Mouse (Mus musculus) hindbrain, embryonic 14.5 days (tissue): ENCODE results near the gene Osmr. TPM values are rescaled to one million over a fixed set of nuclear protein-coding genes. Genes with fewer than 3 reads are reported as not detected.

Experiments used
- ATAC-seq: fragments of 200-750 bp; cut with Nextera tagmentation; 2 replicates; pipeline ENCODE4 v1.8.0; 2017; ENCODE audit warnings: moderate number of reproducible peaks, mild to moderate bottlenecking, moderate TSS enrichment, moderate library complexity; ENCODE audit not compliant: low FRiP score
- DNase-seq: peaks from one replicate; pipeline ENCODE4 v3.0.0-alpha.2; 2015; ENCODE audit warnings: low spot score
- H3K27ac ChIP-seq: fragments of 300-500 bp; sonication (generic); 2 replicates; pipeline ENCODE4 v1.5.1; 2014; ENCODE audit warnings: mild to moderate bottlenecking, moderate library complexity
- H3K27me3 ChIP-seq: fragments of 300-500 bp; sonication (generic); 2 replicates; pipeline ENCODE4 v1.6.1; 2014; ENCODE audit warnings: mild to moderate bottlenecking, low read length, mixed read lengths; ENCODE audit not compliant: control insufficient read depth, insufficient read depth
- H3K36me3 ChIP-seq: fragments of 300-500 bp; sonication (generic); replicated peaks from 2 replicates; pipeline ENCODE4 v1.6.1; 2014; ENCODE audit not compliant: control insufficient read depth, insufficient read depth
- H3K4me1 ChIP-seq: fragments of 300-500 bp; sonication (generic); replicated peaks from 2 replicates; pipeline ENCODE4 v1.6.1; 2014; ENCODE audit warnings: antibody characterized with exemption, low read length, mixed read lengths; ENCODE audit not compliant: control insufficient read depth, insufficient read depth
- H3K4me2 ChIP-seq: fragments of 300-500 bp; sonication (generic); replicated peaks from 2 replicates; pipeline ENCODE4 v1.6.1; 2014; ENCODE audit warnings: mild to moderate bottlenecking, moderate library complexity
- H3K4me3 ChIP-seq: fragments of 300-500 bp; sonication (generic); replicated peaks from 2 replicates; pipeline ENCODE4 v1.5.1; 2014; ENCODE audit warnings: mild to moderate bottlenecking, low read length
- H3K9ac ChIP-seq: fragments of 300-500 bp; sonication (generic); 2 replicates; pipeline ENCODE4 v1.6.1; 2014
- H3K9me3 ChIP-seq: fragments of 300-500 bp; sonication (generic); 2 replicates; pipeline ENCODE4 v1.6.1; 2016; ENCODE audit warnings: low read length; ENCODE audit not compliant: control insufficient read depth
- WGBS: fragments of 180-500 bp; shearing (Covaris S2); extraction: QIAGEN DNeasy Blood & Tissue Kit; methylation state at CpG from one replicate; pipeline ENCODE4 v1.1.7; 2014; 5-methylcytosine and 5-hydroxymethylcytosine counted together
- polyA plus RNA-seq: library from polyadenylated mRNA; unstranded; fragments of >200 nt; fragmentation: Nextera tagmentation; extraction: Ambion mirVana; gene quantifications from 2 replicates; pipeline ENCODE4 v1.2.1, GENCODE M21; 2014

Osmr gene
- 2.6 and 3.4 TPM in 2 replicates for polyA plus RNA-seq

DNA sequence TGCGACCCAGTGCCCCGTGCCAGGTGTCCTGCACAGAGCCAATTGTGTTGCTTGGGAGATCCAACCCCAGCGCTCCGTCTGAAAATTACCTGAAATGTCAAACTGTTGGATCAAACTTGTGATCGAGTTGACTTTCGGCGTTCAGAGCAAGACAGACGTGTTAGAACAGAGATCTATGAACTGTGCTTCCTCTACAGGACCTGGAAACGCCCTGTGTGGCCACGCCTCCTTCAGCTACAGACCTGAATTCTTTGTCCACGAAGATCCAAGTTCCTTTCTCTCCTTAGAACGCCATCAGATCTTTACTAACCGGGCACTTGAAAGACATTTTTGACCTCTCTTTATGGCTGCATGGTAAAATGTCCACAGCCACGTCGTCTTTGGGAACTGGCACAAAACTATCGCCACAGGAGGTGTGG lies at the start of gene Osmr:
Osmr (minus strand) TSS at position 369 of the 419 bp plus-strand sequence.
- H3K4me3 ChIP-seq = peak within 1 kb of the TSS; percentile 37
- DNase-seq (no peak), ATAC-seq (no peak; the same call in 1 of the 2 replicates)
- H3K27me3 ChIP-seq = peaks cover 20% of the 10 kb centered on the region
- H3K9me3 ChIP-seq = no peaks in the 10 kb centered on the region
- peak within 1 kb of the TSS; percentile 35 for H3K9ac ChIP-seq
- H3K4me2 ChIP-seq = peak within 1 kb of the TSS; percentile 80
- H3K4me1 ChIP-seq = peaks cover 9% of the 10 kb centered on the region; the same call in 1 of the 2 replicates
- H3K36me3 ChIP-seq = no peaks in the 10 kb centered on the region
- WGBS = 7% methylated on average over 16 of the region's 16 CpGs
- no peak within 1 kb of the TSS for H3K27ac ChIP-seq

- Histone ChIP-seq H3K4me2 (no peak overlapping the region), H3K9me3 (no peaks in the 10 kb centered on the region), H3K9ac (no peak overlapping the region), H3K27me3 (no peaks in the 10 kb centered on the region), H3K4me1 (no peaks in the 10 kb centered on the region), H3K36me3 (no peaks in the 10 kb centered on the region), H3K27ac (no peak overlapping the region), H3K4me3 (no peak overlapping the region)
- DNase-seq (no peak), ATAC-seq (no peak)
- WGBS = 85% methylated on average over 6 of the region's 6 CpGs
Measured at GRCm38 (mm10) chr15:6919406-6919805, 44.6 kb upstream of the Osmr start.

DNA sequence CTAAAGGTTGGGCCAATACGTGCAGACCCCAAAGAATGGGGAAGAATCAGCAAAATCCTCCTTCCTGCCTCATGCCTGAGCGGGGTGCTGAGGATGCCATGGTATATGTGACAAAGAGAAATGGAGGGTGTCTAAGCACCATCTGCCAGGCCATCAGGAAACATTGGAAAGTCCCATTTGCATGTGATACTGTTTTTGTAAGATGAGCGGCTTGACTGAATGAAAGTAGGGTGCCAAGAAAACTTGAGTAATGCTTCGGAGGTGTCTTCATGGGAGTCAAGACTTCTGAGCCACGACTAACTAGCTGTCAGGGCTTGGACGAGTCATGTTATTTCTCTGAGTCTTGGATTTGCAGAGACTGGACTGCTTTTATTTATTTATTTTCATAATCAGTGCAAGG lies 39.4 kb upstream of the Osmr start:
- Histone ChIP-seq H3K4me2 (no peak overlapping the region), H3K4me1 (0 out of 2 replicates have a peak, but pooled peaks cover 2% of the 10 kb centered on the region), H3K27me3 (no peaks in the 10 kb centered on the region), H3K36me3 (no peaks in the 10 kb centered on the region), H3K9me3 (no peaks in the 10 kb centered on the region), H3K4me3 (no peak overlapping the region), H3K27ac (no peak overlapping the region), H3K9ac (no peak overlapping the region)
- DNase-seq = no peak
- 87% methylated on average over 6 of the region's 6 CpGs for WGBS
- no peak for ATAC-seq

DNA sequence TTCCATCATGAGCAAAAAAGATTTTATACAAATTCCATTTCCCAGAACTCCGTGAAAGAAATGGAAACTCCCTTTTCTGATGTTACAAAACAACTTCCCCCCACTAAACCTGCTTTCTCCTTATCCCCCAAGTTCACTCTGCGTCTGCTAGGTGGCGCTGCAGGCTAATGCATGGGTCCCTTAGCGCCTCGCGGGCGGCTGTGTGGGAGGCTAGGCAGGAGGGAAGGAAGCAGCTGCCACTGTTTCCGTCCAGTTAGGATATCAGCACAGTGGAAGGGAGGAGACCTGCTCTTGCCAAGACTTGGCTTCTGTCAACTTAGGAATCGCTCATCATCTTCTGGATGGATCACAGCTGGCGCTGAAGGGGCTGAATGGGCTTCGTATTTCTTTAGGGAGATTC lies 34.9 kb upstream of the Osmr start:
- 0 out of 2 replicates have a peak, but pooled peaks cover 2% of the 10 kb centered on the region for H3K4me1 ChIP-seq
- WGBS = 3% methylated on average over 11 of the region's 11 CpGs
- H3K9ac ChIP-seq = no peak overlapping the region
- H3K36me3 ChIP-seq = no peaks in the 10 kb centered on the region
- H3K27me3 ChIP-seq = no peaks in the 10 kb centered on the region
- H3K4me2 ChIP-seq = peak overlapping the region; percentile 31
- H3K27ac ChIP-seq = no peak overlapping the region
- DNase-seq (peak; percentile 93), ATAC-seq (peak; percentile 91)
- H3K4me3 ChIP-seq = no peak overlapping the region
- no peaks in the 10 kb centered on the region for H3K9me3 ChIP-seq

DNA sequence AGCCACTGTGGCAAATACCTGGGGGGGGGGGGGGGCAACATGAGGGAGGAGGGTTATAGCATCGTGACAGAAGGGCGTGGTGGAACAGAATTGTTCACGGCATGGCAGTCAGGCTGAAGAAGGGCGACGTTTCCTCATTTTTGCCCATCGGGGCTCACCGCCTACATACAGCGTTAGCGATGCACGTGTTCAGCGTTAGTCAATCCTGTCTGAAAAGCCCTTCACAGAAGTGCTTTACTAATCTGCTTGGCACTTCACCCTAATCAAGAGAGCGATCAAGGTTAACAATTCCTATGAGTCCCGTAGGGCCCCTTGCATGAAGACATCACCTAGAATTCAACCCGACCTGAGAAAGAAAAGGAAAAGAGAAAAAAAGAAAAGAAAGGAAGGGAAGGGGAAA lies 34.3 kb upstream of the Osmr start:
- H3K4me2 ChIP-seq = no peak overlapping the region
- ATAC-seq (no peak), DNase-seq (no peak)
- H3K9ac ChIP-seq = no peak overlapping the region
- H3K27me3 ChIP-seq = no peaks in the 10 kb centered on the region
- no peak overlapping the region for H3K4me3 ChIP-seq
- H3K27ac ChIP-seq = no peak overlapping the region
- H3K36me3 ChIP-seq = no peaks in the 10 kb centered on the region
- 76% methylated on average over 14 of the region's 14 CpGs for WGBS
- no peaks in the 10 kb centered on the region for H3K9me3 ChIP-seq
- 0 out of 2 replicates have a peak, but pooled peaks cover 2% of the 10 kb centered on the region for H3K4me1 ChIP-seq

- no peak for ATAC-seq
- no peaks in the 10 kb centered on the region for H3K9me3 ChIP-seq
- DNase-seq = no peak
- no peak overlapping the region for H3K27ac ChIP-seq
- no peak overlapping the region for H3K4me2 ChIP-seq
- 0 out of 2 replicates have a peak, but pooled peaks cover 2% of the 10 kb centered on the region for H3K4me1 ChIP-seq
- WGBS = 69% methylated on average over 5 of the region's 5 CpGs
- no peaks in the 10 kb centered on the region for H3K27me3 ChIP-seq
- H3K4me3 ChIP-seq = no peak overlapping the region
- no peak overlapping the region for H3K9ac ChIP-seq
- H3K36me3 ChIP-seq = no peaks in the 10 kb centered on the region
Measured at GRCm38 (mm10) chr15:6908601-6909000, 33.8 kb upstream of the Osmr start.

- 88% methylated on average over 19 of the region's 19 CpGs for WGBS
- no peak overlapping the region for H3K4me2 ChIP-seq
- no peaks in the 10 kb centered on the region for H3K27me3 ChIP-seq
- 0 out of 2 replicates have a peak, but pooled peaks cover 2% of the 10 kb centered on the region for H3K4me1 ChIP-seq
- no peak overlapping the region for H3K27ac ChIP-seq
- H3K9me3 ChIP-seq = no peaks in the 10 kb centered on the region
- ATAC-seq = no peak
- no peak for DNase-seq
- H3K36me3 ChIP-seq = no peaks in the 10 kb centered on the region
- H3K9ac ChIP-seq = no peak overlapping the region
- no peak overlapping the region for H3K4me3 ChIP-seq
Measured at GRCm38 (mm10) chr15:6906260-6907047, 31.7 kb upstream of the Osmr start.

DNA sequence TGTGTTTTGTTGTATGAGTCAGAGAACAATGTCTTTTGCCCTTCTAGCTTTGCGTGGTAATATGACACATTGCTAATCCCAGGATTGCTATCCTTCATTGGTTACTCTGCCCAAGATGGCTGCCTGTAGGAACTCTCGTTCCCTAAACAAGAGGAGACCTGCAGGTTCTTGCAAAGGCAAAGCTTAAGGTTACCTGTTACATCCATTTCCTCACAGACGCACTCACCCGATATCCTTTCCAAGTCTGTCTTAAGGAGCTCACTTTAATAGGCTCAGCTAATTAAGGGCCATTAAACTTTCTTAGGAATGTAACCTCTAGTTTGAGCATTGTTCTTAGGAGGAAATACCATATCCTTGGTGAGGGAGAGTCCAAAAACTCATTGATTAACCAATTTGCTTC lies 31.0 kb upstream of the Osmr start:
- no peak overlapping the region for H3K4me3 ChIP-seq
- H3K27ac ChIP-seq = no peak overlapping the region
- H3K4me2 ChIP-seq = no peak overlapping the region
- ATAC-seq (no peak), DNase-seq (no peak)
- 93% methylated on average over 4 of the region's 4 CpGs for WGBS
- no peaks in the 10 kb centered on the region for H3K9me3 ChIP-seq
- H3K36me3 ChIP-seq = no peaks in the 10 kb centered on the region
- H3K9ac ChIP-seq = no peak overlapping the region
- H3K4me1 ChIP-seq = 0 out of 2 replicates have a peak, but pooled peaks cover 2% of the 10 kb centered on the region
- H3K27me3 ChIP-seq = no peaks in the 10 kb centered on the region

DNA sequence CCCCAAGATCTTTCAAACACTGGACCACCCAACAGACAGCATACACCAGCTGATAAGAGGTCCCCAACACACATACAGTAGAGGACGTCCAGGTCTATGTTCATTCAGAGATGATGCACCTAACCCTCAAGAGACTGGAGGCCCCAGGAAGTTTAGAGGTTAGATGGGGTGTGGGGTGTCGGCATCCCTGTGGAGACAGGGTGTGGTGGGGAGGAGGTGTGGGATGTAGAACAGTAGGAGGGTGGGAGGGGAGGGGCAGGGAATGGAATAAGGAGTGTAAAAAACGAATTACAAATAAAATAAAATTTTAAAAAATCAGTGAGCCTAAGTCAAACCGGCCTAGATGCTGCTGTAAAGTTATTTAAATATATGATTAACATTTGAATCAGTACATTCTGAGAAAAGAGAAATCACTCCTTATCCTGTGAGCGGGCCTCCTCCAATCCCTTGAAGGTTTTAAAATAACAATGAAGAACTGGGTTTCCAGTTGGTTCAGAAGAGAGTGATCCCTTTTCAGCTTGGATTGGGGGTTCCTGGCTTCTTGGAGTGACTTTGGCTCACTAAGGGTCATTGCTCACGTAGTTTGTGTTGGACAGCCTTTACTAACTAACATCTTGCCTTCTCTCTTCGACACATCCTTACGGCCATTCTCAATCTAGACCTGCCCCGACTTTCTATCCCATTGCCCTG lies 28.7 kb upstream of the Osmr start:
- no peaks in the 10 kb centered on the region for H3K36me3 ChIP-seq

More for the DNA sequence above, 28.7 kb upstream of the Osmr start:
- 61% methylated on average over 9 of the region's 9 CpGs for WGBS
- Histone ChIP-seq H3K4me1 (no peaks in the 10 kb centered on the region), H3K4me3 (no peak overlapping the region), H3K9ac (no peak overlapping the region), H3K27me3 (no peaks in the 10 kb centered on the region), H3K4me2 (no peak overlapping the region), H3K9me3 (no peaks in the 10 kb centered on the region), H3K27ac (no peak overlapping the region)
- DNase-seq = no peak
- ATAC-seq = no peak
